Mouse (Mus musculus): ENCODE measurements around the gene Fam20c. TPM values are rescaled to one million over a fixed set of nuclear protein-coding genes. Genes with fewer than 3 reads are reported as not detected.

Fam20c gene
- polyA plus RNA-seq, 1 experiment, result 11.0 TPM

DNA sequence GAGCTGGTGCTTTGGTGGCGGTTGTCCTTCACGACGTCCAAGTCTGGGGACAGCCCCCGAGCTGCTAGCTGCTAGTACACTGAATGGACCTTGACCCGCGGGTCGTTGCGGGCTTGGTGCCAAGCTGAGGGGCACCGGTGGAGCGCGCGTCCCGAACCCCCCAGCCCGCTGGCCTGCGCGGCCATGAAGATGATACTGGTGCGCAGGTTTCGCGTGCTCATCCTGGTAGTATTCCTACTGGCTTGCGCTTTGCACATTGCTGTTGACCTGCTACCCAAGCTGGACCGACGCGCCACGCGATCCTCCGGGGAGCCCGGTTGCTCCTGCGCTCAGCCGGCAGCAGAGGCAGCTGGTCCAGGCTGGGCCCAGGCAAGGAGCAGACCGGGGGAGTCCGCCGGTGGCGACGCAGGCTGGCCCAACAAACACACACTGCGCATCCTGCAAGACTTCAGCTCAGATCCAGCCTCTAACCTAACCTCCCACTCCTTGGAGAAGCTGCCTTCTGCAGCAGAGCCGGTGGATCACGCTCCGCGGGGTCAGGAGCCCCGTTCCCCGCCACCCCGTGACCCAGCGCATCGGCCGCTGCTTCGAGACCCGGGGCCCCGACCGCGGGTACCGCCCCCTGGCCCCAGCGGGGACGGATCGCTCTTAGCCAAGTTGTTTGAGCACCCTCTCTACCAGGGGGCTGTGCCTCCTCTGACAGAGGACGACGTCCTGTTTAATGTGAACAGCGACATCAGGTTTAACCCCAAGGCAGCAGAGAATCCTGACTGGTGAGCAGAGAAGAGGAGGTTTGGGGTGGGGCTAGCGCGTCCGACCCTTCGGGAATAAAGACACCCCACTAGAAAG is 1.4 kb downstream of the Fam20c start:
- Histone ChIP-seq H3K4me1 (ENCODE audit: control insufficient read depth, insufficient read depth, low read length) (no peaks in the 10 kb centered on the region), H3K4me3 (replicated peaks; ENCODE audit: extremely low read depth, low read depth, low read length) (peak overlapping the region; percentile 61)
- TF ChIP-seq POLR2A (IDR thresholded peaks at IDR 0.05; ENCODE audit: borderline replicate concordance, extremely low read depth, low read depth, low read length) (no peak), CTCF (IDR thresholded peaks at IDR 0.05; ENCODE audit: insufficient read depth, low read length) (no peak)
- 3% methylated on average over 61 of the region's 61 CpGs for WGBS
- peak; percentile 27 for DNase-seq

DNA sequence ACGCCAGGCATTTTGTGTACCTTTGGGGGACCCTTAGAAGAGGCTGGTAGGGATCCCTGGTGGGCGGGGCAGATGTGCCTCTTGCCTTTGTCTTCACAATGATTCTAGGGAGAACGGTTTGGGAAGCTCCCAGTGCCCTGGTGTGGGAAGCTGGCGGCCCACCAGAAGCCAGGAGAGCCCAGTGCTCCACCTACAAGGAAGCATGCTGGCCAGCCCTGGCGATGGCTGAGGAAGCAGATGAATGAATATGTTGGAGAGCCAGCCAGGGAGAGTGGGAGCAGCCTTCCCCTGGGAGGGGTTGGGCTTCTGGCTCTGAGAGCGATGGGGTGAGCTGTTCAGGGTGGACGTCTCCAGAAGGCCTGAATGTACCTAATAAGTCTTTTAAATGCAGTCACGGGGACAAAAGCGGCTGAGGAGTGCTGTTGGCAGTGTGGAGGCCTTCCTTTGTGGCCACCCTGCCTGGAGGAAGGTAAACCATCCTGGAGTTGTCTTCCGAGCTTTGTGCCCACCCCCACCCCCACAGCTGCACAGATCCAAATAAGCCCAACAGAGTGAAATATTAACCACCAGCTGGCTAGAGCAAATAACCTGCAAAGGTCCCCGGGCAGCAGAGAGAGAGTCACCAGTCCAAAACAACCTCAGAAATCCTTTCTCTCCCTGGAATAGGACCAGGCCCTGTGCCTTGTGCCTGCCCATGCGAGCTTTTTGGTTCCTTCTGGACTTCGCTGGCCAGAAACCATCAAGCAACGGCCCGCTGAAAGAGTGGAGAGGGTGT is 2.2 kb downstream of the Fam20c start:
- peak; percentile 13 for DNase-seq
- TF ChIP-seq CTCF (IDR thresholded peaks at IDR 0.05; ENCODE audit: insufficient read depth, low read length) (no peak), POLR2A (IDR thresholded peaks at IDR 0.05; ENCODE audit: borderline replicate concordance, extremely low read depth, low read depth, low read length) (no peak)
- WGBS, result 32% methylated on average over 15 of the region's 15 CpGs
- no peak overlapping the region for H3K4me3 ChIP-seq (replicated peaks; ENCODE audit: extremely low read depth, low read depth, low read length)
- no peaks in the 10 kb centered on the region for H3K4me1 ChIP-seq (ENCODE audit: control insufficient read depth, insufficient read depth, low read length)

DNA sequence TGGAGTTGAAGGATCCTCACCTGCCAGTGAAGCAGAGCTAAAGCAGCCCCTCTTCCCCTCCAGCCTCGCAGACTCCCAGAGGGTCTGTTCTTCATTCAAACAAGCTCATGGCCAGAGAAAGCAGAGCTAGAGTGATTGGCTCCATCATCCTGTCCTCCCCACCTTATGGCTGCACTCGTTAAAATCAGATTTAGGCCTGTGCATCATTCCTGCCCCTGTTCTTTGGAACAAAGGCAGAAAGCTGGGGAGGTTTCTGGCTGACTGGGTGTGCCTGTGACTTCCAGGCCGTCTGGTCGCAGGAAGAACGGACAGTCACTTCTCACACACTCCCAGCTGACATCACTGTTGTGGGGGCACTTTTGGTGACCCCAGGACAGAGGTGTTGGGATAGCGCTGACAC is 2.8 kb downstream of the Fam20c start:
- no peak for DNase-seq

GRCm38 (mm10) chr5:138757616-138758015 is 3.3 kb downstream of the Fam20c start:
- DNase-seq, result no peak
- no peak for TF ChIP-seq POLR2A (IDR thresholded peaks at IDR 0.05; ENCODE audit: borderline replicate concordance, extremely low read depth, low read depth, low read length)
- no peak for TF ChIP-seq CTCF (IDR thresholded peaks at IDR 0.05; ENCODE audit: insufficient read depth, low read length)
- H3K4me1 ChIP-seq (ENCODE audit: control insufficient read depth, insufficient read depth, low read length), result no peaks in the 10 kb centered on the region
- H3K4me3 ChIP-seq (replicated peaks; ENCODE audit: extremely low read depth, low read depth, low read length), result no peak overlapping the region
- 89% methylated on average over 12 of the region's 12 CpGs for WGBS

More for the DNA sequence above, 2.8 kb downstream of the Fam20c start:
- Histone ChIP-seq H3K4me3 (replicated peaks; ENCODE audit: extremely low read depth, low read depth, low read length) (no peak overlapping the region), H3K4me1 (ENCODE audit: control insufficient read depth, insufficient read depth, low read length) (no peaks in the 10 kb centered on the region)
- 79% methylated on average over 6 of the region's 6 CpGs for WGBS
- TF ChIP-seq POLR2A (IDR thresholded peaks at IDR 0.05; ENCODE audit: borderline replicate concordance, extremely low read depth, low read depth, low read length) (no peak), CTCF (IDR thresholded peaks at IDR 0.05; ENCODE audit: insufficient read depth, low read length) (no peak)

DNA sequence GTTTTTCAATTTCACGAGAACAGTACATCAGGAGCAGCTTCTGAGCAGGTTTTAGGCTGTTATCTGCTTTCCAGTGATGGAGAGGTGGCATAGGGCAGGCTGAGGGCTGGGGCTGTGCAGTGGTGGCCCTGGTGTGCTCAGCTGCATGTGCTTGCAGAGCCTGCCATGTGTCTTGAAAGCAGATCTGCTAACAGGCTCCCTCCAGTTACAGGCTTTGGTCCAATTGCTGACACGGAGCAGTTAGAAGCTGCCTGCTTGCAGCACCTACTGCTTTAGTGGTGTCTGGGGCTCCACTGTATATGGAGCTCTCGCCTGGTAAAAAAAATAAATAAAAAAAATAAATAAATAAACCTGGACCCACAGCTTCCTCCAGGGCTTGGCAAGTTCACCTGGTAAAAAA is 4.2 kb downstream of the Fam20c start:
- WGBS, result 69% methylated on average over 3 of the region's 3 CpGs
- no peak overlapping the region for H3K4me3 ChIP-seq (replicated peaks; ENCODE audit: extremely low read depth, low read depth, low read length)

DNA sequence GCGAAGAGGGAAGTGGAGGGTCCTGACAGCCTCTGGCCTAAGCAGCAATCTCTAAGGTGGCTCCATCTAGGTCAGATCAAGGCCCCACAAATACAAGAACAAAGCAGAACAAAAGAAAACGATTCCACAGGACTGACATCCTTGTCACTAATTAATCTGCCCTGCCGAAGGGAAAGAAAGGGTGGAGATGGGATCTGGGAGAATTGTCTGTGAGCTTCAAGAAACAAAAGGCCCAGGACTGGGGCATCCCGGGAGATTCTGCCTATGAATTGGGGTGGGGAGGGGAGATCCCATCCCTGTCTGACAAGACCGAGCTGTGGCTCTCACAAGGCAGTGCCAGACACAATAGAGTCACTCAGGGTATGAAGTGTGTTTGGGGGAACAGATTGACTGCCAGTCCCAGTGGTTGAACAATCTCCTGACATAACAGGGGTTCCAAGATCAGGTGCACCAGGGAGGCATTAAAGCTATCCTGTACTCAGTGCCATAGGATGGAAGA is 7.6 kb downstream of the Fam20c start:
- WGBS, result 65% methylated on average over 5 of the region's 5 CpGs
- Histone ChIP-seq H3K4me3 (replicated peaks; ENCODE audit: extremely low read depth, low read depth, low read length) (no peak overlapping the region), H3K4me1 (ENCODE audit: control insufficient read depth, insufficient read depth, low read length) (no peaks in the 10 kb centered on the region)
- TF ChIP-seq CTCF (IDR thresholded peaks at IDR 0.05; ENCODE audit: insufficient read depth, low read length) (no peak), POLR2A (IDR thresholded peaks at IDR 0.05; ENCODE audit: borderline replicate concordance, extremely low read depth, low read depth, low read length) (no peak)
- DNase-seq, result no peak

More for the DNA sequence above, 4.2 kb downstream of the Fam20c start:
- DNase-seq, result no peak
- TF ChIP-seq CTCF (IDR thresholded peaks at IDR 0.05; ENCODE audit: insufficient read depth, low read length) (no peak), POLR2A (IDR thresholded peaks at IDR 0.05; ENCODE audit: borderline replicate concordance, extremely low read depth, low read depth, low read length) (no peak)
- H3K4me1 ChIP-seq (ENCODE audit: control insufficient read depth, insufficient read depth, low read length), result no peaks in the 10 kb centered on the region

GRCm38 (mm10) chr5:138762361-138762760 is 8.0 kb downstream of the Fam20c start:
- WGBS, result 81% methylated on average over 4 of the region's 4 CpGs
- no peak for DNase-seq
- no peaks in the 10 kb centered on the region for H3K4me1 ChIP-seq (ENCODE audit: control insufficient read depth, insufficient read depth, low read length)

DNA sequence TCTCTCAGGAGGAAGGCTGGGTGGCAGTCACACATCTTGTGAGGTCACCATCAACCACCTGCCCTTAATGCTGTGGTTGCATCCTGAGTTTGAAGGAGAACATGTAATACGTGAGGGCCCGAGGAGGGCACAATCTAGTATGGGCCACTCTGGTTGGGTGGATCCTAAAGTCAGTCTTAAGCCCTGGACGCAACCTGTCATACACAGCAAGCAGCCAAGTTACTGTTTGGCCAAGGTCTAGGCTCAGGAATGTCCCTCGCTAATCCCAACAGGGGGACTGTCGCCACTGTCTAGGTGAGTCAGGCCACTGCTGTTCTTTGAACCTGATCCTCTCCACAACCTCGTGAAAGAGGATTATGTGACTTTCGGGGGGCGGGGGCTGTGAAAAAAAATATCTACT is 10.3 kb downstream of the Fam20c start:
- H3K4me1 ChIP-seq (ENCODE audit: control insufficient read depth, insufficient read depth, low read length), result peaks cover 7% of the 10 kb centered on the region
- 82% methylated on average over 8 of the region's 8 CpGs for WGBS
- TF ChIP-seq CTCF (IDR thresholded peaks at IDR 0.05; ENCODE audit: insufficient read depth, low read length), result no peak
- TF ChIP-seq POLR2A (IDR thresholded peaks at IDR 0.05; ENCODE audit: borderline replicate concordance, extremely low read depth, low read depth, low read length), result no peak
- H3K4me3 ChIP-seq (replicated peaks; ENCODE audit: extremely low read depth, low read depth, low read length), result no peak overlapping the region
- no peak for DNase-seq

More at GRCm38 (mm10) chr5:138762361-138762760, 8.0 kb downstream of the Fam20c start:
- no peak overlapping the region for H3K4me3 ChIP-seq (replicated peaks; ENCODE audit: extremely low read depth, low read depth, low read length)
- TF ChIP-seq CTCF (IDR thresholded peaks at IDR 0.05; ENCODE audit: insufficient read depth, low read length), result no peak
- no peak for TF ChIP-seq POLR2A (IDR thresholded peaks at IDR 0.05; ENCODE audit: borderline replicate concordance, extremely low read depth, low read depth, low read length)

DNA sequence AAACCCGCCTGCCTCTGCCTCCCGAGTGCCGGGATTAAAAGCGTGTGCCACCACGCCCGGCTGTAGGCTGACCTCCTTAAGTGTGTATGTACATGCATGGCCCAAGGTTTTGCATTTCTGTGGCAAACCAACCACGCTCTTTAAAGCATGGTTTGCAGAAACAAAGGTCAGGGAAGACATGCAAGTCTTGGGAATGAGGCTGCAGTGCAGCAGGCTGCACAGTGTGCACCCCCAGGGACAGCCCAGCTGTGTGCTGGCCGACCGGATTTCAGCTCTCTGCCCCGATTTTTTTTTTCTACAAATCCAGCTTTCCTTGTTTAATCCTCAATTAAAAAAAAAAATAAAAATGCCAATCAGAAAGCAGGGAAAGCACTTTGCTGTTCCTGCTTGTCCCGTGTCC is 13.3 kb downstream of the Fam20c start:
- Histone ChIP-seq H3K4me1 (ENCODE audit: control insufficient read depth, insufficient read depth, low read length) (peaks cover 7% of the 10 kb centered on the region), H3K4me3 (replicated peaks; ENCODE audit: extremely low read depth, low read depth, low read length) (no peak overlapping the region)
- TF ChIP-seq CTCF (IDR thresholded peaks at IDR 0.05; ENCODE audit: insufficient read depth, low read length) (no peak), POLR2A (IDR thresholded peaks at IDR 0.05; ENCODE audit: borderline replicate concordance, extremely low read depth, low read depth, low read length) (no peak)
- WGBS, result 89% methylated on average over 11 of the region's 11 CpGs
- DNase-seq, result no peak

All from lung, adult 2 months (tissue).